Mouse (Mus musculus) heart, embryonic 16.5 days (tissue): ENCODE measurements around the gene Cklf. TPM values are rescaled to one million over a fixed set of nuclear protein-coding genes. Genes with fewer than 3 reads are reported as not detected.
"Not testable (repeated sequence)": the region's sequence is repeated elsewhere in the genome, so short reads cannot be mapped to it uniquely, and the experiment has no call there.

Experiments
- ATAC-seq: fragments of 200-750 bp; cut with Nextera tagmentation; replicated peaks from 2 replicates; pipeline ENCODE4 v1.8.0; 2017; ENCODE audit warnings: moderate number of reproducible peaks; ENCODE audit not compliant: insufficient read depth, low FRiP score; ENCODE audit errors: extremely low read depth
- H3K27ac ChIP-seq: fragments of 300-500 bp; sonication (generic); 2 replicates; pipeline ENCODE4 v1.5.1; 2014; ENCODE audit warnings: mild to moderate bottlenecking, low read length, control low read depth, moderate library complexity
- H3K27me3 ChIP-seq: fragments of 300-500 bp; sonication (generic); 2 replicates; pipeline ENCODE4 v1.6.1; 2014; ENCODE audit warnings: low read length, mixed read lengths; ENCODE audit not compliant: control insufficient read depth, insufficient read depth
- H3K36me3 ChIP-seq: fragments of 300-500 bp; sonication (generic); 2 replicates; pipeline ENCODE4 v1.6.1; 2014; ENCODE audit not compliant: control insufficient read depth, insufficient read depth
- H3K4me1 ChIP-seq: fragments of 300-500 bp; sonication (generic); 2 replicates; pipeline ENCODE4 v1.6.1; 2014; ENCODE audit warnings: low read length, mixed read lengths; ENCODE audit not compliant: control insufficient read depth, insufficient read depth
- H3K4me2 ChIP-seq: fragments of 300-500 bp; sonication (generic); 2 replicates; pipeline ENCODE4 v1.6.1; 2014; ENCODE audit warnings: low read depth, mild to moderate bottlenecking, control low read depth, low read length
- H3K4me3 ChIP-seq: fragments of 300-500 bp; sonication (generic); 2 replicates; pipeline ENCODE4 v1.5.1; 2014; ENCODE audit warnings: mild to moderate bottlenecking, control low read depth, low read length
- H3K9ac ChIP-seq: fragments of 300-500 bp; sonication (generic); 2 replicates; pipeline ENCODE4 v1.6.1; 2014; ENCODE audit warnings: low read length, control low read depth
- H3K9me3 ChIP-seq: fragments of 300-500 bp; sonication (generic); replicated peaks from 2 replicates; pipeline ENCODE4 v1.6.1; 2016; ENCODE audit warnings: low read length; ENCODE audit not compliant: control insufficient read depth
- WGBS: fragments of 180-500 bp; shearing (Covaris S2); extraction: QIAGEN DNeasy Blood & Tissue Kit; methylation state at CpG from one replicate; pipeline ENCODE4 v1.1.7; 2014; 5-methylcytosine and 5-hydroxymethylcytosine counted together
- polyA plus RNA-seq: library from polyadenylated mRNA; unstranded; fragments of >200 nt; fragmentation: Nextera tagmentation; extraction: Ambion mirVana; gene quantifications from 2 replicates; pipeline ENCODE4 v1.2.1, GENCODE M21; 2015

Gene Cklf
- polyA plus RNA-seq, 1 experiment from 2014 or later = 27.2 TPM

DNA sequence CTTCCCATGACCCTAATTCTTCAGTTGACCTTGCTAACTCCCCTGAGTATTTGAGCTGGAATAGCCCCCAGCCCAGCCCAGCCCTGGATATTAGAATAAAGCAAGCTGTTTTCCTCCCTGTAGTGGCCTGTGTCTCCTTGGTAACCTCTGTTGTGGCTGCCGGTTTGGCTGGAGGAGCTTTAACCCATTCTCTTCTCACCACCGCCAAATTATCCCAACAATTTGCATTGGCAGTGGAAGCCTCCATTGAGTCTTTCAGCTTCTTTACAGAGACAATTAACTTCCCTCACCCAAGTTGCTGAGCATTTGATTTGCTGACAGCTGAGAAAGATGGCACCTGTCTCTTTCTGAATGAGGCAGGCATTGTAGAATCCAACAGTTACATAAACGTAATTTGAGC is 50.9 kb downstream of the Cklf start:
- not testable (repeated sequence) for H3K4me1 ChIP-seq, H3K4me2 ChIP-seq, H3K9me3 ChIP-seq, H3K9ac ChIP-seq, H3K4me3 ChIP-seq, H3K27ac ChIP-seq, H3K27me3 ChIP-seq, ATAC-seq, H3K36me3 ChIP-seq
- 23% methylated on average over 3 of the region's 3 CpGs for WGBS

DNA sequence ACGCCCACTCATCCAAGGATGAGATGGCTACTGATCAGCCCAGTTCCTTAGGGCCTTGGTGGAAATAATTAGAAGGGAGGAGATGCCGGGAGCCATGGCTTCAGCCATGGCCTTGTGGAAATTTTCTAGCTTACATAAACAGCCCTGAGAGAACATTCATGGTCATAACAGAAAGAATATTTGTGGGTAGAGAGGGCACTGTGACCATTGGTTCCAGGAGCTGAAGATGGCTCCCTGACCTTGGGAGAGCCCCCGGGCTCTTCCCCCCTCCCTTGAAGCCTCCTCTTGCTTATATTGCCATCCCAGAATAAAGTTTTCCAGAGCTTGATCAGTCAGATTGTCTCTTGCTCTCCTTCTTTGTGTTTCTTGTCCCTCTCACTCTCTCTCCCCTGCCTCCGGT is 51.9 kb downstream of the Cklf start:
- not testable (repeated sequence) for H3K27me3 ChIP-seq

DNA sequence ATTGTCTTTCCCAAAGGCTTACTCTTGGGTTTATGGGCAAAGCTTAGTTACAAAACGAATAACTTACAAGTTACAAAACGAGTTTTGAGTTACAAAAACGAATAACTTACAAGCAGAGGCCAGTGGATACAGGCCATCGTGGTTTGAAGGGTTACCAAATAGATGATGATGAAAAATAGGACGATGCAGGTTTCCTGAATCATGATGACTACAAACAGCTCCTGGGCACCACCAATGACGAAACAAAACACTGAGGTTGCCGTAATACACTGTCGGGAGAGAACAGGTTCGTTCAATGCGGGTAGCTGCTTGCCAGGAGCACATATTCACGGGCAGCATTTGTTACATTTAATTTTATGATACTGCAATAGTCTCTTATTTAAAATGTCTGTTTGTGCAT is 54.3 kb downstream of the Cklf start:
- Histone ChIP-seq H3K4me3 (no peak overlapping the region), H3K27ac (no peak overlapping the region), H3K36me3 (no peaks in the 10 kb centered on the region), H3K27me3 (no peaks in the 10 kb centered on the region), H3K9ac (no peak overlapping the region), H3K4me2 (no peak overlapping the region), H3K4me1 (no peaks in the 10 kb centered on the region), H3K9me3 (no peaks in the 10 kb centered on the region)
- ATAC-seq = no peak
- 82% methylated on average over 11 of the region's 11 CpGs for WGBS

More for the DNA sequence above, 51.9 kb downstream of the Cklf start:
- H3K4me2 ChIP-seq, H3K9ac ChIP-seq, H3K27ac ChIP-seq, ATAC-seq, H3K4me1 ChIP-seq, H3K4me3 ChIP-seq, H3K9me3 ChIP-seq, H3K36me3 ChIP-seq: not testable (repeated sequence)
- 92% methylated on average over 4 of the region's 4 CpGs for WGBS

DNA sequence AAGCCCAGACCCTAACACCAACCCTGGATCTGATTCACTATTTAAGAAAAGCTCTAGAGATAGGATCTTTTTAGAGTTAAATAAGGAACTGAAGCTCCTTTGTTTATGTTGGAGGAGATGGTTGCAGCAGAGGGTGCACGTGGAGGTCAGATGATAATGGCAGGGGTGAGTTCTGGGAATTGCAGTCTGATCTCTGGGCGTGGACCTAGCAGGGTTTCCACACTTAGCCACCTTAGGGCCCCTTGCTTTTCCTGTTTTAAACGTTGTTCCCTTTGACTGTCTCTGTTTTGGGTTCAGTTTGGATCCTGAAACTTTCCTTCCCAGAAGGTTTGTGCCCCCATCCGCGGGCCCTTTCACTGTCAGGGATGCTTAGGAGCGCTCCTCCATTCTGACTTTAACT is 57.7 kb downstream of the Cklf start:
- not testable (repeated sequence) for H3K4me3 ChIP-seq, H3K9me3 ChIP-seq, H3K36me3 ChIP-seq, H3K27me3 ChIP-seq, H3K9ac ChIP-seq, H3K27ac ChIP-seq, H3K4me1 ChIP-seq, ATAC-seq, H3K4me2 ChIP-seq
- 42% methylated on average over 6 of the region's 6 CpGs for WGBS

DNA sequence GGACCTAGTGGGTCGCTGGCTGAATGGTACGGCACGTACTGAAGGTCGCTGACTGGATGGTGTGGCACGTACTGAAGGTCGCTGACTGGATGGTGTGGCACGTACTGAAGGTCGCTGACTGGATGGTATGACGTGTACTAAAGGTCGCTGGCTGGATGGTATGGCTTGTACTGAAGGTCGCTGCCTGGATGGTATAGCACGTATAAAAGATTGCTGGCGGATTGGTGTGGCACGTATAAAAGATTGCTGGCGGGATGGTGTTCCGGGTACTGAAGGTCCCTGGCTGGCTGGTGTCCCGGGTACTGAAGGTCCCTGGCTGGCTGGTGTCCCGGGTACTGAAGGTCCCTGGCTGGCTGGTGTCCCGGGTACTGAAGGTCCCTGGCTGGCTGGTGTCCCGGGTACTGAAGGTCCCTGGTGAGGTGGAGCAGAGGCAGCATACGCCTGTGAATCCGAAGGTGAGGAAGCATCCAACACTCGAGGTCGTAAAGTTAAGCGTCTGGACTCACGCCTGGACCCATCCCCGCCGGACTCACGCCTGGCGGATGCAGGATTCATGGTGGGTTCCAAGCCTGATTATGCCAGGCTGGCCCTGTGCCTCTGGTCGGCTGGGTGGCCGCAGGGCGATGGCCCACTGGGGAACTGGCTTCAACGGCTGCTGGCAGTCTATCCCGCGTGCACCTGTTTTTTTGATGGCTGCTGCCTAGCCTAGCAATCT is 58.9 kb downstream of the Cklf start, which contains the start of the genes Gm45711 and Cmtm1:
Gene Gm45711, minus strand, starts transcription at position 641 of the 715 bp plus-strand sequence.
Gene Cmtm1, minus strand, starts transcription at position 705 of the 715 bp plus-strand sequence.
- H3K9me3 ChIP-seq, H3K27me3 ChIP-seq, H3K4me2 ChIP-seq, H3K4me3 ChIP-seq, H3K36me3 ChIP-seq, H3K27ac ChIP-seq, H3K9ac ChIP-seq, H3K4me1 ChIP-seq, ATAC-seq: not testable (repeated sequence)
- 75% methylated on average over 36 of the region's 36 CpGs for WGBS

DNA sequence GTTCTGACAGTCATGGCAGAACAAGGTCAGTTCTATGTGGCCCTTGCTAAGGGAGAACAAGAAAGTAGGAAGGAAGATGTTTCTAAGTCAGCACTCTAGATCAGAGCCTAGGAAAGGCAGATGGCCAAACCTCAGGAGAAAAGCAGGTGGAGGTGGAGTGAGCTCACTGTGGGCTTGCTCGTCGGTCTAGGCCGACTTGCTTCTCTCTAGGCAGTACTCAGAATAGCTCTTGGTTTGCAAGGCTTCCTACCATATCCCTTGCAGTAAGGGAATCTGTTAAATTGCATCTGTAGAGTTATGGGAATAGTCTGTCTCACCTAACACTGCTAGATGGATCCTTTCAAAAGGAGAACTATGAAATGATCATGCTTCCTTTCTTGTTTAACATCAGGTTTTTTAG is 61.4 kb downstream of the Cklf start:
- H3K9ac ChIP-seq, H3K27me3 ChIP-seq, H3K4me3 ChIP-seq, H3K27ac ChIP-seq, H3K9me3 ChIP-seq, H3K4me2 ChIP-seq, H3K36me3 ChIP-seq, ATAC-seq, H3K4me1 ChIP-seq: not testable (repeated sequence)
- 80% methylated on average over 3 of the region's 3 CpGs for WGBS

DNA sequence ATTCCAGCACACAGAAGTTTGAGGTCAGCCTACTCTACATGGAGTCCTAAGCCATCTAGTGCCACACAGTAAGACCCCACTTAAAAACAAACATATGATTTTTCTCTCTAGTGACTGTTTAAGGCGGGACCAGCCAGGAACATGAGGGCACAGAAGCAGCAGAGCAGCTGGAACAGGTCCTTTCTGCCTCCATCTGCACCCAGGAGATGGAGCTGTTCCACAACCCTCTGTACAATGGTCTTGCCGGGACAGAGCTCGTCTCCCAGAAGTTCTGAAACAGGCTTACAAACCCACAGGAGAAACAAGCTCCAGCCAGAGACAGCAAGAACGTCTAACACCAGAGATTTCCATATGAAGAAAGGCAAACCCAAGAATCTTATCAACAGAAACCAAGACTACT is 62.6 kb downstream of the Cklf start:
- ATAC-seq = no peak
- H3K27ac ChIP-seq = no peak overlapping the region
- WGBS = 43% methylated on average over 4 of the region's 4 CpGs

More for the DNA sequence above, 62.6 kb downstream of the Cklf start:
- H3K36me3 ChIP-seq = no peaks in the 10 kb centered on the region
- no peaks in the 10 kb centered on the region for H3K27me3 ChIP-seq
- H3K4me1 ChIP-seq = no peaks in the 10 kb centered on the region
- H3K4me2 ChIP-seq = no peak overlapping the region
- H3K9ac ChIP-seq = no peak overlapping the region
- H3K9me3 ChIP-seq = no peaks in the 10 kb centered on the region
- no peak overlapping the region for H3K4me3 ChIP-seq

Other genes with a start within 250 kb of the Cklf start
- gene Cdh5, start 149.2 kb upstream of the Cklf start, polyA plus RNA-seq = 48.8 and 51.0 TPM in 2 replicates
- gene Bean1, start 80.4 kb upstream of the Cklf start, polyA plus RNA-seq = 0.76 and 0.94 TPM in 2 replicates
- 11.4 and 12.9 TPM in 2 replicates for gene Tk2, start 2.3 kb upstream of the Cklf start, polyA plus RNA-seq
- gene Cmtm2a, start 42.3 kb downstream of the Cklf start, polyA plus RNA-seq = not detected in 2 replicates
- gene Gm45711, start 59.2 kb downstream of the Cklf start, polyA plus RNA-seq = not detected in 2 replicates
- not detected in 2 replicates for gene Cmtm1, start 59.3 kb downstream of the Cklf start, polyA plus RNA-seq
- gene Gm11020, start 70.7 kb downstream of the Cklf start, polyA plus RNA-seq = not detected in 2 replicates
- not detected in 2 replicates for gene Cmtm2b, start 71.4 kb downstream of the Cklf start, polyA plus RNA-seq
- gene Cmtm3, start 88.5 kb downstream of the Cklf start, polyA plus RNA-seq = 81.8 and 83.9 TPM in 2 replicates
- gene Cmtm4, start 144.9 kb downstream of the Cklf start, polyA plus RNA-seq = 1.3 and 1.7 TPM in 2 replicates
- 54.2 and 55.9 TPM in 2 replicates for gene Dync1li2, start 192.2 kb downstream of the Cklf start, polyA plus RNA-seq